Mouse (Mus musculus): ENCODE measurements around the gene D230025D16Rik.

- TF ChIP-seq CTCF (conservative IDR thresholded peaks at IDR 0.05; ENCODE audit: low read length) (no peak), POU5F1 (IDR thresholded peaks at IDR 0.05; ENCODE audit: borderline replicate concordance, low read length) (no peak)
Observed at GRCm38 (mm10) chr8:105253766-105254151, 28.8 kb downstream of the D230025D16Rik start.

All from E14TG2a.4 (cell line).